ENCODE assay signal across 8 mouse cellular contexts in genomic region chr13:44133436-44133835, GRCm38 (mm10).
DNase-seq lines count a peak whose midpoint lies in the region.

No protein-coding gene starts in this region.

- peak; percentile 37 for DNase-seq in adrenal gland, postnatal 10 days
- DNase-seq in adrenal gland, postnatal 25 days, result no peak
- DNase-seq in left cerebral cortex, postnatal 4 days, result peak; percentile 31
- no peak for DNase-seq in left cerebral cortex, postnatal 36 days (ENCODE audit: low spot score in 2 of 2)
- peak; percentile 41 for DNase-seq in gastrocnemius, postnatal 14 days
- peak; percentile 47 for DNase-seq in mesoderm, embryonic 11.5 days (ENCODE audit: low read depth, low spot score)
- no peak for DNase-seq in cerebellum, adult 11 months
- DNase-seq in layer of hippocampus, adult 9-10 months (ENCODE audit: low spot score), result no peak

- intact Hi-C loops in left cerebral cortex, postnatal 4 days (cut with DNase I), result no loop called here
- intact Hi-C loops in left cerebral cortex, postnatal 36 days (cut with DNase I), result no loop called here
- intact Hi-C loops in gastrocnemius, postnatal 14 days (cut with DNase I; ENCODE audit: low total_unique reads), result no loop called here

Comparison
In these comparisons a context has a peak if more than half of its experiments do, and no peak if none do; other contexts are left out.
1. DNase-seq: peak in adrenal gland, postnatal 10 days (single experiment), left cerebral cortex, postnatal 4 days (single experiment), gastrocnemius, postnatal 14 days (single experiment) and mesoderm, embryonic 11.5 days (single experiment); none in adrenal gland, postnatal 25 days (single experiment), left cerebral cortex, postnatal 36 days (0 of 2), cerebellum, adult 11 months (single experiment) and layer of hippocampus, adult 9-10 months (single experiment).